In the genomic region with DNA sequence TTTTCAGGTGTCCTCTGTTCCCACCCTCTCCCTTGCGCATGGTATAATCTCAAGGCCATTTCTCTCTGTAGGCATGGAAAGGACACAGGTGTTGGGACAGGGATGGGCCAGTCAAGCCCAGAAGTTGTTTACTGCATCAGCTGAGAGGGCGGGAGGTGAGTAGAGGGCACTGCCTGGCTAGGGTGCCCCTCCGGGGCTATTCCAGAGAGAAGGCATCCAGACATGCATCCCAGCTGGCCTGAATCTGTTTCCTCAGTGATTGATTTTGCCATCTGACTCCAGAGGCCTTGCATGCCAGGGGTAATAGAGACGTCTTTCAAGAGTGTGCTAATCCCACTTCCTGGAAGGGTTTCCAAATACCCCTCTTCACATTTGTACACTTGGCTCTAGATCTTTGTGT, we compare ENCODE assay signal across 14 mouse cellular contexts.
"Had no signal": no experiment of that assay in that cellular context is flagged by ENCODE, and none has a peak within 500 bp of the region (broad histone marks: within the 10 kb centered on the region; RNA-seq: fewer than 3 reads in every experiment).

No protein-coding gene starts in this region.

- H3K9ac ChIP-seq: liver, embryonic 12.5 days; liver, embryonic 14.5 days; lung, embryonic 14.5 days; midbrain, embryonic 13.5 days; neural tube, embryonic 12.5 days had no signal

- H3K36me3 ChIP-seq: liver, embryonic 12.5 days; midbrain, embryonic 10.5 days; midbrain, embryonic 13.5 days; neural tube, embryonic 12.5 days had no signal

- ATAC-seq: liver, embryonic 12.5 days; midbrain, embryonic 13.5 days; midbrain, embryonic 16.5 days had no signal

- H3K27ac ChIP-seq: liver, embryonic 12.5 days; liver, embryonic 14.5 days; midbrain, embryonic 10.5 days; midbrain, embryonic 13.5 days; neural tube, embryonic 12.5 days had no signal

- H3K4me2 ChIP-seq: liver, embryonic 12.5 days; midbrain, embryonic 13.5 days; neural tube, embryonic 12.5 days had no signal

- H3K27me3 ChIP-seq: liver, embryonic 12.5 days; midbrain, embryonic 13.5 days; neural tube, embryonic 12.5 days had no signal

- H3K4me3 ChIP-seq: liver, embryonic 12.5 days; midbrain, embryonic 10.5 days; midbrain, embryonic 13.5 days; neural tube, embryonic 12.5 days had no signal

- H3K9me3 ChIP-seq: liver, embryonic 12.5 days; midbrain, embryonic 10.5 days; midbrain, embryonic 13.5 days; neural tube, embryonic 12.5 days had no signal

- DNase-seq: lung, adult 18-20 months; lung, embryonic 14.5 days; lung, postnatal 14 days; lung, postnatal 4 days; right cerebral cortex, postnatal 14 days; thymus, adult 18-20 months; thymus, postnatal 14 days; thymus, postnatal 36 days had no signal
